Mouse (Mus musculus): Measurements from ENCODE around the gene Zfp664. TPM values are rescaled to one million over a fixed set of nuclear protein-coding genes. Genes with fewer than 3 reads are reported as not detected.

Zfp664 gene
- total and polyA plus RNA-seq, 2 experiments from 2014 or later, result 42.5 to 63.6 TPM

DNA sequence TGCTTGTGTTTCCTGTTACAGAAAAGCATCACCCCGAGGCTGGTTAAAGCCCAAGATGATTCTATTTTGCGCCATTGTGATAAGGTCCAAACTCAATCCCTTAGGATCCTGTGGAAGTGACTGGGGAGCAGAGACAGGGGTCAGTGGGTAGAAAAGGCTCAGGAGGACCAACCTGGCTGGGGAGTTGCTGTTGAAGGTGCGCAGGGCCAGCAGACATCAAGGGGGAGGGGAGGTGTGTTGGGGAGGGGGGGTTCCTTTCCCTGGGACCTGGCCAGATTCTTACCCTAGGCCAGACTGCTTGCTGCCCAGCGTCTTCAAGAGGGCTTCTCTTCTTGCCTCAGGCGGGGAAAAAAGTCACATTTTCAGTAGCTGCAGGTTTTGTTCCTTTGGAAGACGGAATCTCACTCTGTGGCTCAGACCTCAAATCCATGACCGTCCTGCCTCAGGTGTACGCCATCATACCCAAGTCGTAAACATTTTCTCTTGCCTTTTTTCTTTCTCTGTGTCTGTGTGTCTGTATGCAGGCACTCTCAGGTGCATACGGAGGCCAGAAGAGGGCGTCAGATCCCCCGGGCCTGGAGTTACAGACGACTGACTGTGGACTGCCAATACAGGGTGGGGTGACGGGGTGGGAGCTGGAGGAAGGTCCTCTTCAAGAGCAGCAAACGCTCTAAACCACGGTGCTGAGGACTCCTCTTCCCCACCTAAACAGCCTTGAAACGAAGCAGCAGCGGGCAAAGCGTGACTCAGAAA, 38.4 kb downstream of the Zfp664 start:
- Histone ChIP-seq H3K9ac (replicated peaks; ENCODE audit: low read length) (no peak overlapping the region), H3K36me3 (ENCODE audit: insufficient read depth, low read length) (no peaks in the 10 kb centered on the region), H3K4me1 (ENCODE audit: insufficient read depth, low read length) (no peaks in the 10 kb centered on the region), H3K27ac (no peak overlapping the region), H3K4me3 (ENCODE audit: low read length) (no peak overlapping the region), H3K27me3 (ENCODE audit: insufficient read depth, low read length) (no peaks in the 10 kb centered on the region), H3K4me2 (ENCODE audit: low read depth, low read length) (no peak overlapping the region), H3K9me3 (ENCODE audit: low read length) (no peaks in the 10 kb centered on the region)
- 68% methylated on average over 19 of the region's 19 CpGs for WGBS
- ATAC-seq, result no peak
- TF ChIP-seq CTCF (IDR thresholded peaks at IDR 0.05; ENCODE audit: low read depth), result peak; percentile 50
- no peak for DNase-seq (ENCODE audit: low spot score)

DNA sequence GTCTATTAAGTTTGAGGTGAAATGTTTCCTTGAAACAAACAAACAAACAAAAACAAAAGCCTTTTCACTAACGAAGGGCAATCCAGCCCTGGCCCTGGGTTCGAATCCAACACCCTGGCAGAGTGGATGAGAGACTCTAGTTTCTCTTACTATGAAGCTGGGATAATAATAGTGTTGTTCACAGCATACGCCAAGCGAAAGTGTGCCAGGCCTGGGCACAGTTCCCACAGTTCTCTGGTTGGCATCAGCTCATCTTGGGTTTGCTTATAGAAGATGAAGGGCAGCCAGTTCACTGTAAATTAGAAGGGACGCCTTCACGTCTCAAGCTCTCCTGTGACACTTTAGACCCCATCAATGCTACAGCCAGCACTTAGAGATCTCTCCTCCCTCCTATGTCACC, 39.2 kb downstream of the Zfp664 start:
- no peak for ATAC-seq
- no peak for TF ChIP-seq CTCF (IDR thresholded peaks at IDR 0.05; ENCODE audit: low read depth)
- Histone ChIP-seq H3K27me3 (ENCODE audit: insufficient read depth, low read length) (no peaks in the 10 kb centered on the region), H3K36me3 (ENCODE audit: insufficient read depth, low read length) (no peaks in the 10 kb centered on the region), H3K9me3 (ENCODE audit: low read length) (no peaks in the 10 kb centered on the region), H3K4me1 (ENCODE audit: insufficient read depth, low read length) (no peaks in the 10 kb centered on the region), H3K27ac (peak overlapping the region; percentile 41; the same call in 1 of the 2 replicates), H3K4me3 (ENCODE audit: low read length) (no peak overlapping the region), H3K4me2 (ENCODE audit: low read depth, low read length) (no peak overlapping the region), H3K9ac (replicated peaks; ENCODE audit: low read length) (no peak overlapping the region)
- 49% methylated on average over 6 of the region's 6 CpGs for WGBS
- peak; percentile 76 for DNase-seq (ENCODE audit: low spot score)

DNA sequence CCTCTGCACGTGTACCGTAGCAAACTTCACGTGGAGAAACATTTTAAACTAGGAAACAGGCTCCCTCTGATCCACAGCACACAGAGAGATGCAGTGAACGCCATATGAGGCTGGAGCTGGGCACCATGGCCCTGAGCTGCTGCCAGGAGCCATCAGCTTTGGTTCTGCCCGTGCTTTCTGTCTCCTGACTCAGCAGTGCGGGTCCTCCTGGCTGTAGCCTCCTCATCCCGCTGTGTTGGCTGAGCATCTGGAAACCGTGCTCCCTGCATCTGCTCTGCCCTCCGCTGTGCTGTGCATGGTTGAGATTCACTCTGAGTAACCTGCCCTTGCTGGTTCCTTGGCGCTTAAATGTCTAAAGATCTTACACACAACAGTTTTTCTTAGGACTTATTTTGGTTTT, 39.7 kb downstream of the Zfp664 start:
- ATAC-seq (peak; percentile 53; the same call in 1 of the 2 replicates), DNase-seq (ENCODE audit: low spot score) (peak; percentile 68)
- Histone ChIP-seq H3K27me3 (ENCODE audit: insufficient read depth, low read length) (no peaks in the 10 kb centered on the region), H3K4me1 (ENCODE audit: insufficient read depth, low read length) (no peaks in the 10 kb centered on the region), H3K4me2 (ENCODE audit: low read depth, low read length) (no peak overlapping the region), H3K27ac (peak overlapping the region; percentile 41; the same call in 1 of the 2 replicates), H3K36me3 (ENCODE audit: insufficient read depth, low read length) (no peaks in the 10 kb centered on the region), H3K4me3 (ENCODE audit: low read length) (no peak overlapping the region), H3K9me3 (ENCODE audit: low read length) (no peaks in the 10 kb centered on the region), H3K9ac (replicated peaks; ENCODE audit: low read length) (no peak overlapping the region)
- no peak for TF ChIP-seq CTCF (IDR thresholded peaks at IDR 0.05; ENCODE audit: low read depth)
- WGBS, result 48% methylated on average over 10 of the region's 10 CpGs

DNA sequence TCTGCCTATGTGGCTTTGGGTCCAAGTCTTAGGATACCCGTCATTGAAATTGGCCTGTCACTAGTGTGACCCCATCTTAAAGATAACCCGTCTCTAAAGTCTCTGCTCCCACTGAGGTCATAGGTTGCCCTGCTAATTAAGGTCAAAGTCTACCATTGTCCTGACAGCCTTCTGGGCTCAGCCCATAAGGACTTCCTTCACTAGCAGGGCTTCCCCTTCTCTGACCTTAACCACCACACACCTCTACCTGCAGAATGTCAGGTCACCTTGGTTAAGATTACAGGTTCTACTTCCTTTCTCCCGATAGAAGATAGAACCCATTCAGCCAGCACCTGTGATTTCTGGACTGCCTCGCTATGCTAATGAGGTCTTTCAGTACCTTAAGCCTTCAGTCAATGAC, 41.4 kb downstream of the Zfp664 start:
- 87% methylated on average over 4 of the region's 4 CpGs for WGBS
- Histone ChIP-seq H3K9ac (replicated peaks; ENCODE audit: low read length) (no peak overlapping the region), H3K27ac (no peak overlapping the region), H3K4me3 (ENCODE audit: low read length) (no peak overlapping the region), H3K4me1 (ENCODE audit: insufficient read depth, low read length) (no peaks in the 10 kb centered on the region), H3K36me3 (ENCODE audit: insufficient read depth, low read length) (no peaks in the 10 kb centered on the region), H3K9me3 (ENCODE audit: low read length) (no peaks in the 10 kb centered on the region), H3K4me2 (ENCODE audit: low read depth, low read length) (no peak overlapping the region), H3K27me3 (ENCODE audit: insufficient read depth, low read length) (no peaks in the 10 kb centered on the region)
- DNase-seq (ENCODE audit: low spot score) (no peak), ATAC-seq (no peak)
- no peak for TF ChIP-seq CTCF (IDR thresholded peaks at IDR 0.05; ENCODE audit: low read depth)

DNA sequence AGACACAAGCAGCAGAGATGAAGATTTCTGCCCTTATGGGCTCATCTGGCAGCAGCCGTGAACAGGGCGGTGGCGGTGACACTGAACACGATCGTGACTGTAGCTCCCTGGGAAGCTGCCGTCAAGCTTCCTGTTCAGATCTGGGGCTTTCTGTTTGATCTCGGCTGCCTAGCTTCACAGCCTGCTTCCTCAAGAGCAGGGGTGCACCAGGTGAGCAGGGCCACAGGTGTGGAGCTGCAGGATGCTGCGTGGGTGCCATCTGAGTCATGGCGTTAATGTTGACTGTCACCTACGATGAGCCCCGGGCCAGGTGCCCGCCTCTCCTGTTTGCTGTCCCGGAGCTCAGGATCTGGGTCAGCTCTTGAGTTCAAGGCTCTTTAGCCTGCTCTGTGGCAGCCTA, 44.4 kb downstream of the Zfp664 start:
- ATAC-seq, result no peak
- 74% methylated on average over 13 of the region's 13 CpGs for WGBS
- Histone ChIP-seq H3K36me3 (ENCODE audit: insufficient read depth, low read length) (no peaks in the 10 kb centered on the region), H3K4me2 (ENCODE audit: low read depth, low read length) (no peak overlapping the region), H3K9ac (replicated peaks; ENCODE audit: low read length) (no peak overlapping the region), H3K9me3 (ENCODE audit: low read length) (no peaks in the 10 kb centered on the region), H3K4me1 (ENCODE audit: insufficient read depth, low read length) (no peaks in the 10 kb centered on the region), H3K27me3 (ENCODE audit: insufficient read depth, low read length) (no peaks in the 10 kb centered on the region), H3K4me3 (ENCODE audit: low read length) (no peak overlapping the region), H3K27ac (no peak overlapping the region)
- DNase-seq (ENCODE audit: low spot score), result no peak
- no peak for TF ChIP-seq CTCF (IDR thresholded peaks at IDR 0.05; ENCODE audit: low read depth)

DNA sequence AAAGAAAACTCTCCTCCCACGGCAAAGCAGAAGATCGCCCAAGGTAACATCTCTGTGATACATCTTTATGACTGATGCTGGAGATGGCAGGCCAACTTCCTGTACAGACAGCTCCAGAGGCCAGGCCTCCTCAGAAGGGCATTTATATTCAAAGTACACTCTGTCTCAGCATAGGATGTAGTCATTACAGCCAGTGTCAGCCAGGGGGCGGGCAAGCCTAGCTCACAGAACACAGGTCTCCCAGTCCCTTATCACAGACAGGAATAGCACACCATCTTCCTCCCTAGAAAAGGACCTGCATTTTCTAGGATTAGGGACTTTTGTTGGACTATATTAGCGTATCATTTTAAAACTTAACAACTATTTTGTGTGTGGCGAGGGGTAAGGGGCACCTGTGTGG, 46.4 kb downstream of the Zfp664 start:
- Histone ChIP-seq H3K9ac (replicated peaks; ENCODE audit: low read length) (no peak overlapping the region; the same call in 1 of the 2 replicates), H3K27me3 (ENCODE audit: insufficient read depth, low read length) (no peaks in the 10 kb centered on the region), H3K27ac (no peak overlapping the region), H3K4me3 (ENCODE audit: low read length) (no peak overlapping the region), H3K36me3 (ENCODE audit: insufficient read depth, low read length) (no peaks in the 10 kb centered on the region), H3K4me2 (ENCODE audit: low read depth, low read length) (no peak overlapping the region), H3K4me1 (ENCODE audit: insufficient read depth, low read length) (no peaks in the 10 kb centered on the region), H3K9me3 (ENCODE audit: low read length) (no peaks in the 10 kb centered on the region)
- DNase-seq (ENCODE audit: low spot score) (peak; percentile 91), ATAC-seq (peak; percentile 87)
- TF ChIP-seq CTCF (IDR thresholded peaks at IDR 0.05; ENCODE audit: low read depth), result peak; percentile 99
- 25% methylated on average over 5 of the region's 5 CpGs for WGBS

DNA sequence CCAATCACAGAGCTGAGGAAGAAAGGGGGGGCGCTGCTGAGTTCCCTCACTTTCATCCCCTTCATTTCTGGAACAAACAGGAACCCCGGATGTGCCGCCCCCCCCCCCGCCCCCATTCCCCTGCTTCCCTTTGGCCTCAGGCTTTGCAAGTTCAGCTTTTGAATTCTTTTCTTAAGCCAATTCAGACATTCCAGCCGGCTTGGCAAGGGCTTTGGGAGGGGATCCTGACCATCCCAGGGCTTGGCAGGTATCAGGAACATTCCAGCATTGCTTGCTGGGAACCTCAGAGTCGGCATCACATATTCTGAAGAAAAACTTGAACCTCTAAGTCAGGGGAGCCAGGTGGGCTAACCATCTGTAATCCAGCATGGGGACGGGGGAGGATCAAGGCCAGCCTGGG, 49.8 kb downstream of the Zfp664 start:
- WGBS, result 46% methylated on average over 7 of the region's 7 CpGs
- H3K27ac ChIP-seq, result no peak overlapping the region
- no peaks in the 10 kb centered on the region for H3K27me3 ChIP-seq (ENCODE audit: insufficient read depth, low read length)
- no peaks in the 10 kb centered on the region for H3K36me3 ChIP-seq (ENCODE audit: insufficient read depth, low read length)
- no peak overlapping the region for H3K9ac ChIP-seq (replicated peaks; ENCODE audit: low read length)
- H3K4me1 ChIP-seq (ENCODE audit: insufficient read depth, low read length), result no peaks in the 10 kb centered on the region
- no peaks in the 10 kb centered on the region for H3K9me3 ChIP-seq (ENCODE audit: low read length)
- no peak overlapping the region for H3K4me3 ChIP-seq (ENCODE audit: low read length)
- no peak for TF ChIP-seq CTCF (IDR thresholded peaks at IDR 0.05; ENCODE audit: low read depth)
- DNase-seq (ENCODE audit: low spot score) (no peak), ATAC-seq (no peak)
- H3K4me2 ChIP-seq (ENCODE audit: low read depth, low read length), result no peak overlapping the region
